Mouse (Mus musculus) forebrain, embryonic 16.5 days (tissue): ENCODE measurements around the gene Arid3c. TPM values are rescaled to one million over a fixed set of nuclear protein-coding genes. Genes with fewer than 3 reads are reported as not detected.
"Not testable (repeated sequence)": the region's sequence is repeated elsewhere in the genome, so short reads cannot be mapped to it uniquely, and the experiment has no call there.

Source experiments
- ATAC-seq: fragments of 200-750 bp; cut with Nextera tagmentation; 2 replicates; pipeline ENCODE4 v1.8.0; 2017; ENCODE audit warnings: mild to moderate bottlenecking, moderate library complexity
- H3K27ac ChIP-seq: fragments of 300-500 bp; sonication (generic); 2 replicates; pipeline ENCODE4 v1.5.1; 2014; ENCODE audit warnings: low read length, control low read depth
- H3K27me3 ChIP-seq: fragments of 300-500 bp; sonication (generic); replicated peaks from 2 replicates; pipeline ENCODE4 v1.6.1; 2014; ENCODE audit warnings: low read length; ENCODE audit not compliant: control insufficient read depth, insufficient read depth
- H3K36me3 ChIP-seq: fragments of 300-500 bp; sonication (generic); 2 replicates; pipeline ENCODE4 v1.6.1; 2014; ENCODE audit not compliant: control insufficient read depth, insufficient read depth
- H3K4me1 ChIP-seq: fragments of 300-500 bp; sonication (generic); replicated peaks from 2 replicates; pipeline ENCODE4 v1.6.1; 2014; ENCODE audit warnings: low read length; ENCODE audit not compliant: control insufficient read depth, insufficient read depth
- H3K4me2 ChIP-seq: fragments of 300-500 bp; sonication (generic); 2 replicates; pipeline ENCODE4 v1.6.1; 2014; ENCODE audit warnings: mild to moderate bottlenecking, low read length, control low read depth
- H3K4me3 ChIP-seq: fragments of 300-500 bp; sonication (generic); replicated peaks from 2 replicates; pipeline ENCODE4 v1.5.1; 2014; ENCODE audit warnings: mild to moderate bottlenecking, low read length, control low read depth
- H3K9ac ChIP-seq: fragments of 300-500 bp; sonication (generic); replicated peaks from 2 replicates; pipeline ENCODE4 v1.6.1; 2014; ENCODE audit warnings: low read depth, low read length, control low read depth
- H3K9me3 ChIP-seq: fragments of 300-500 bp; sonication (generic); 2 replicates; pipeline ENCODE4 v1.6.1; 2016; ENCODE audit warnings: low read length; ENCODE audit not compliant: control insufficient read depth
- WGBS: fragments of 180-500 bp; shearing (Covaris S2); extraction: QIAGEN DNeasy Blood & Tissue Kit; methylation state at CpG from one replicate; pipeline ENCODE4 v1.1.7; 2014; 5-methylcytosine and 5-hydroxymethylcytosine counted together
- polyA plus RNA-seq: library from polyadenylated mRNA; unstranded; fragments of >200 nt; fragmentation: Nextera tagmentation; extraction: Ambion mirVana; gene quantifications from 2 replicates; pipeline ENCODE4 v1.2.1, GENCODE M21; 2015

Gene Arid3c
- polyA plus RNA-seq, 1 experiment from 2014 or later, result not detected

DNA sequence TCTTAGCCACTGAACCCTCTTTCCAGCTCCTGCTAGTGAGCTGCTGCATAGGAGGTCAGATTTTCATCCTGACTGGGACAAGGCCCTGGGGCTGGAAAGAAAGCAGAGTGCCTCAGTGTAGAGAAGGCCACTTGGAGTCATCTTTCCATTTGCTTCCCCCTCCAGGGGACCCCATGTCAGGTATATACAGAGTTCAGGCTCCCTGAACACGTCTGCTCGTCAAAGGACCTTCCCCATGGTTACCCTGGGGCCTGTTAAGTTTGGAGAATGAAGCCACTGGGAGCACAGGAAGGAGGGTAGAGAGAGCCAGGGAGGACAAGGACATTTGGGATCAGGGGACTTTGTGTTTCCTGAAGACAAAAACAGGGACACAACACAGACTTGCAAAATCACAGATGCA lies 28.7 kb downstream of the Arid3c start:
- not testable (repeated sequence) for H3K9ac ChIP-seq, H3K27ac ChIP-seq, H3K36me3 ChIP-seq, ATAC-seq, H3K4me2 ChIP-seq, H3K27me3 ChIP-seq, H3K9me3 ChIP-seq, H3K4me3 ChIP-seq
- peaks cover 14% of the 10 kb centered on the region for H3K4me1 ChIP-seq
- WGBS, result 62% methylated on average over 2 of the region's 2 CpGs

DNA sequence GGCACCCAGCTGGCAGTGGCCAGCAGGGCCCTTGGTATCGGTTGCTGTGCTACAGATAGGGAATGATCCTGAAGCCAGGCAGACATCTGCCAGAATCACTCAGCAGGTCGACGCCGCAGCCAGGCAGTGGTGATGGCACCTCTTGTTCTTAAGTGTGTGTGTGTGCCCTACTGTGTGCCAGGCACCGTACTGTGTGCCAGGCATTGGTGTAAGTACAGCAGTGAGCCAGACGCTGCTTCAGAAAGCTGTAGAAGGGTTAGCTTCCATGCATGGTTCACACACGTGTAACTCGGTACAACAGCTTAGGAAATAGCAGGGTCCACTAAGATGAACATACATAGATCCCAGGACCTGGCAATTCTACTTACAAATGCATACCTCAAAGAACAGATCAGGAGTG lies 30.7 kb downstream of the Arid3c start:
- not testable (repeated sequence) for H3K27ac ChIP-seq, H3K9ac ChIP-seq, H3K27me3 ChIP-seq, ATAC-seq, H3K36me3 ChIP-seq, H3K4me3 ChIP-seq, H3K4me1 ChIP-seq, H3K9me3 ChIP-seq, H3K4me2 ChIP-seq
- 66% methylated on average over 2 of the region's 8 CpGs for WGBS

DNA sequence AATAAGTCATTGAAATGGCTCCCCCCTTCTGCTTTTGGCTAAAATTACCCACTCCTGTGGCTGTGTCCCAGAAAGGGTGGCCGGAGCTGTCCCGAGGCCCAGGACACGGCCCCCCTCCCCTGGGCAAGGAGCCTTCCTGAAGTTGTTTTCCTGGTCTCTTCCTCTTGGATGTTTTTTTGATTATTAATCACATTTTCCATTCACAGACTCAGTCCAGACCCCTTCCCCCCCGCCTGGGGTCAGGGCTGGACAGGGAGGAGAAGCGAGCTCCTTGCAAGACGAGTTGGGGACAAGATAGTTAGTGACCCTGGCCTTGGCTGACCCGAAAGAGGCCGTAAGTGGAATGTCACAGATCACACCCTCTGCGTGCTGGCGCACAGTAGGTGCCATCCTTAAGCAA lies 31.2 kb downstream of the Arid3c start, which contains the start of gene Il11ra1:
Il11ra1 (plus strand) TSS at position 207 of the 400 bp plus-strand sequence.
- not testable (repeated sequence) for ATAC-seq

DNA sequence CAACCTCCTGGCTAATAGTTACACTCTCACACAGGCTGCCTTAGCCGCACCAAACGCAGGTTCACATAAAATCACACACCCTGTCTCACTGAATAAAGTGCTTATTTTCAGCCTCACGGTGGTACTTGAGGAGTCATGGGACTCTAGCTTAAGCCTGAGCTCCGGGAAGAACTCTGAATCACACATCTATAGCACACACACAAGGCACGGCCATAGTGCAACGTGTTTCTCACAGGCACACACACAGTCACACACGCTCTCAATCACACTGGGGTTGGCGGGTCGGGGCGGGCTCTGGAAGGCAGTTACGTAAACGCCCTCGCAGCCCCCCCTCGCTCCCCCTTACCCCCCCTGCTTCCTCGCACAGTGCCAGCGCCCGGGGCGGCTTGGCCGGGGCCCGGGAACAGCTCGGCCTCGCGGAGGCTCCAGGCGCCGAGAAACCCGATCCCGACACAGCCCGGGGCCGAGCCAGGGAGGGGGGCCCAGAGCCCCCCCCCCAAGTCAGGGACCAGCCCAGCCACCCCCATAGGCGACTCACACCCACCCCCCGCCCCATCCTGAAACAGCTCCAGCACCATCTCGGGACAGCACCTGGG lies 32.4 kb downstream of the Arid3c start:
- 5% methylated on average over 20 of the region's 32 CpGs for WGBS
- H3K4me2 ChIP-seq, H3K36me3 ChIP-seq, H3K9ac ChIP-seq, ATAC-seq, H3K4me3 ChIP-seq, H3K9me3 ChIP-seq, H3K27me3 ChIP-seq, H3K27ac ChIP-seq, H3K4me1 ChIP-seq: not testable (repeated sequence)

More for the DNA sequence above, 31.2 kb downstream of the Arid3c start, which contains the start of gene Il11ra1:
- H3K27ac ChIP-seq, H3K27me3 ChIP-seq, H3K36me3 ChIP-seq, H3K4me2 ChIP-seq, H3K4me1 ChIP-seq, H3K4me3 ChIP-seq, H3K9ac ChIP-seq, H3K9me3 ChIP-seq: not testable (repeated sequence)
- WGBS, result 93% methylated on average over 9 of the region's 10 CpGs

DNA sequence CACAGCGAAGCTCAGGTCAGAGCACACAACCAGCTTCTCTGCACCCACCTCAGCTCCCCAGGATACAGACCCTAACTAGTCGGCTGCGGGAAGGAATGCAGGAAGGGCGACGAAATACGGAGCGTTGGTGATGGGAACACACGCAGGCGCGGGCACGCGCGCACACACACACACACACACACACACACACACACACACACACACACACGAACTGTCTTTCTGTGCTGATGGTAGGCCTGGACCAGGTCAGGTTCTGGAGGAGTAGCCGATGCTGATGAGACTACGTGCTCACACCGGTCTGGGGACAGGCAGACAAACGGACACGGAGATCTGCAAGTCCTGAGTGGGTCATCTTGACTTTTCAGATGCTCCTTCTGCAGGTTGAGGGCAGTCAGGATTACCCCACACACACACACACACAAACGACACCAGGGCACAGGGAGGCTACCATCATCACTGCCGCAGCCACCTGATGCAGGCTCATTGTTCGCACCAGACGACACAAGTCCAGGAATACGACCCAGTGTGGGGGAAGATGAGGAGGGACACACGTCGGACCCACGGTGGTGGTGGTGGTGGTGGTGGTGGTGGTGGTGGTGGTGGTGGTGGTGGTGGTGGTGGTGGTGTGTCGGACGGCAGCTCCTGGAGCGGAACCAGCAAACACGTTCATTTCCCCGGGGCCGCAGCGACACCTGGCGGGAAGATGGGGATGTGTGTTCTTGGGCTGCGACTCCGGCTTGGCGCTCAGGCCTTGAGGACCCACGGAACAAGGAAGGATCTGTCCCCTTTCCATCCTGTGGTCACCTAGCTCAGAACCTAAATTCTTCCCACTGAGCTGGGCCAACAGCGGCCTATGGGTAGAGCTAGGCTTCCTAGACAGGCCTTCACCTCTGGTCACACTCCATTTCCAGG lies 33.8 kb downstream of the Arid3c start, which contains the start of gene Cntfr:
Cntfr (minus strand) TSS at position 160 of the 912 bp plus-strand sequence.
- H3K4me2 ChIP-seq, H3K27ac ChIP-seq, H3K4me1 ChIP-seq, H3K36me3 ChIP-seq, H3K27me3 ChIP-seq, H3K9me3 ChIP-seq, H3K4me3 ChIP-seq, H3K9ac ChIP-seq: not testable (repeated sequence)
- 20% methylated on average over 30 of the region's 40 CpGs for WGBS
- ATAC-seq, result 0 out of 2 replicates have a peak, but pooled peaks have one; percentile 28

DNA sequence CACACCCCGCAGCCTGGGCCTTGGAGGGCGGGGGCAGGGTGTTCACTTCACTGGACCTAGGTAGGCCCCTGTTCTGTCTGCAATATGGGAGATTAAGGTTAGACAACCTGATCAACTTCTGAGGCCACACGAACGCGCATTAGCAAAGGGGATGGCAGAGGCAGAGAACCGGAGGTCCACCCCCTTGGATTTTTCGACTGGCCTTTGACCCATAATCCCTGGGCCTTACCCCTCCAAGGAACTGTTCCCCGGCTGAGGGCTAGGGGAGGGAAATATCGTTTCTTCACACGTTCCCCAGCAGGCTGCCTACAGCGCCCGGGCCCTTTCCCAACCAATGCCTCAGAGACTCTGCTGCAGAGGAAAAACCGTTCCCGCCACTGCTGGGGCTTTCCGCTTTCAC lies 34.5 kb downstream of the Arid3c start:
- not testable (repeated sequence) for H3K4me1 ChIP-seq, H3K27me3 ChIP-seq, H3K4me2 ChIP-seq, H3K9ac ChIP-seq, H3K4me3 ChIP-seq, H3K36me3 ChIP-seq, ATAC-seq, H3K9me3 ChIP-seq, H3K27ac ChIP-seq
- WGBS, result 16% methylated on average over 12 of the region's 15 CpGs

DNA sequence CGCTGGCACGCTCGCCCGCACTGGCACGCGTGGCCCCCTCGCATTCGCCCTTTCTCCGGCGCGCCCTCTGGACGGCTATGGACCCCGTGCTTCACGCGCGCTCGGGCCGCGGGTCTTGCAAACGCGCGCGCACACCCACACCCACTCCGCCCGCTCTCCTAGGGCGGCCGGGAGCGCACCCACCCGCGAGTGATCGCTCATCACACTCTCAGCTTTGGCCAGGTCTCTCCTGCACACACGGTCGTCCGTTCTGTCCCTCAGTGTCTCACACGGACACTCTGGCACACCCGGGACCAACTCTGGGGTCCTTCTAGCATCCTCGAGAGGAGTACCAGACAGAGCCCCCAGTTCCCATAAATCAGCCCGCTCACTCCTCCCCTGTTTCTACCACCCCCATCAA lies 35.1 kb downstream of the Arid3c start:
- H3K27ac ChIP-seq, H3K27me3 ChIP-seq, H3K9me3 ChIP-seq, ATAC-seq, H3K4me1 ChIP-seq, H3K36me3 ChIP-seq, H3K9ac ChIP-seq: not testable (repeated sequence)
- peak overlapping the region; percentile 25; the same call in 1 of the 2 replicates for H3K4me2 ChIP-seq
- WGBS, result 4% methylated on average over 12 of the region's 38 CpGs
- peak overlapping the region; percentile 25; the same call in 1 of the 2 replicates for H3K4me3 ChIP-seq

DNA sequence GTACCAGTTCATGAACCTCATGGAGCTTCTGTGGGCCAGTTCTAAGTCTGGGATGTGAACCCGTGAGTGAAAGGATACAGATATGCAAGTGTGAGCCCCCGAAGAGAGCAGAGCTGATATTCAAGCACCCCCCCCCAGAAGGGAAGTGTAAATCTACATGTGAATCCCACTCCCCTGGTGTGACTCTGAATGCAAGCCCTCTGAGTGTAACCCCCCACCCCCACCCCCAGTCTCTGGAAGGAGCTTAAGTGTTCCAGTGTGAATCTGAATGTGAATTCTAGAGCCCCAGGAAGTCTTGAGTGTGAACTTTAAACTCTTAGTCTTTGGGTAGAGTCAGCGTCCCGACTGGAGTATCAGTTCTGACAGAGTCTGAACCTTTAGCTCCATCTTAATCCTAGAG lies 37.4 kb downstream of the Arid3c start:
- H3K36me3 ChIP-seq, H3K9ac ChIP-seq, H3K9me3 ChIP-seq, H3K4me1 ChIP-seq, H3K27ac ChIP-seq, ATAC-seq, H3K4me3 ChIP-seq, H3K27me3 ChIP-seq: not testable (repeated sequence)
- peak overlapping the region; percentile 11; the same call in 1 of the 2 replicates for H3K4me2 ChIP-seq
- WGBS, result 3% methylated on average over 4 of the region's 4 CpGs

DNA sequence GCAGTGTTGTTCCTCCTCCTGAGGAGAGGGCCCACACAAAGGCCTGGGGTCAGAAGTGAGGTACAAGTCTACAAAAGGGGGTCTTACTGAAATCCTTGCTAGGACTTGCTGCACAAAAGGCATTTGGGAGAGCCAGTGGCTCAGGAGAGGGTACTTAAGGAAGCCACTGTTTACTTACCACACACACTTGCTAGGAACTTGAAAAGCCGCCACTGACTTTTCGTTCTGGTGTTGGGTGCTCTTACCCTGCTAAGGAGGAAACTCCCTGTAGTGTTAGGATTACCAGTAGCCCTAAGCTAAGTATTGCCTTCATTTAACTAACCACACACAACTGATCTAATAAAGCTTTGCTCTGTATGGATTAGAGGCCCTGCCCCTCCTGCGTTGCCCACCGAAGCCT lies 40.9 kb downstream of the Arid3c start:
- H3K27ac ChIP-seq, H3K9ac ChIP-seq, H3K27me3 ChIP-seq, ATAC-seq, H3K36me3 ChIP-seq, H3K4me2 ChIP-seq, H3K4me1 ChIP-seq, H3K9me3 ChIP-seq, H3K4me3 ChIP-seq: not testable (repeated sequence)
- no CpG with 5 or more reads among the region's 4 CpGs for WGBS
